Mouse (Mus musculus) kidney, adult 2 months (tissue): ENCODE measurements around the gene Ptprd.

Experiments used
- CTCF ChIP-seq: fragments of 200-500 bp; conservative IDR thresholded peaks from 2 replicates; pipeline ENCODE4 v1.5.1; 2011; ENCODE audit warnings: low read depth, mild to moderate bottlenecking, control low read depth, low read length, moderate library complexity, mixed read lengths; ENCODE audit not compliant: insufficient read depth, insufficient read length
- POLR2A ChIP-seq: fragments of 200-500 bp; IDR thresholded peaks from one replicate; pipeline ENCODE4 v1.6.1; 2011; ENCODE audit warnings: low read depth, low read length, control low read depth

DNA sequence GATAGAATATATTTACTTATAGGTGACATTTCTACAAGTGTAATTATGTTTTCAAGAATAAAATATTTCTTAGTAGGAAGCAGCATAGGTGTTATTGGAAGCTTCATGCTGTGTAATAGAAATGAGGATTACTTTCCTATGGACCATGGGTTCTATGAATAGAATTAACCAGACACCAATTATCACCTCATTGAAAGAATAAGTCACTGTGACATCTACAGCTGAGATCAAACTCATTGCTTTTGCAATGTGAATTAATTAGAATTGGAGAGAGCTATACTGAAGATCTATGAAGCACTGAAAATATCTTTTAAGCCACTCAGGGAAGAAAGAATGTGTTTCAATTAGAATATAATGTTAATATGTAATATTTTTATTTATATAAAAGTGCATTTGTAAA is 1539.1 kb downstream of the Ptprd start:
- TF ChIP-seq POLR2A (no peak), CTCF (no peak)
